Mouse (Mus musculus): ENCODE measurements at regions not wholly inside any gene's neighbourhood (a gene's known extent, or its start where the extent isn't known, plus 50 kb on each side); places are given as distances from the start of the nearest gene placed in this dataset.

DNA sequence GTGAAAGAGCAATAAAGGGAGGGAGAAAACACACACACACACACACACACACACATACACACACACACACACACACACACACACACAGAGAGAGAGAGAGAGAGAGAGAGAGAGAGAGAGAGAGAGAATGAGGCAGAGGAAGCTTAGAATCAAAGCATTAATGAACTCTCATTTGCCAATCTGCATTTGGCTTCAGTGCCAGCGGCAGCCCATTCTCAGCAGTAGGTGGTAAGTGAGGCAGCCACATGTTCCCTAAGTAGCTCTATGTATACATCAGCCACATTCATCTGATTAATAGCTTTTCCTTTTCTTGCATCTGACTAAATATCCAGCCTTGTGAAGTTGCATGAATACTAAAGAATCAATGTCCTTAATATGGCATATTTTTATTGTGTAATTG, 443.4 kb upstream of the Ubash3b start:
- no peak overlapping the region for H3K4me3 ChIP-seq (replicated peaks)
- H3K36me3 ChIP-seq: no peaks in the 10 kb centered on the region
- peaks cover 9% of the 10 kb centered on the region for H3K4me1 ChIP-seq (replicated peaks)
- no peak overlapping the region for H3K27ac ChIP-seq
- H3K27me3 ChIP-seq: no peaks in the 10 kb centered on the region
- ATAC-seq (ENCODE audit: insufficient number of reproducible peaks, insufficient read depth, low FRiP score, low TSS enrichment, low read depth): no peak
- no peak overlapping the region for H3K4me2 ChIP-seq
- H3K9ac ChIP-seq (replicated peaks): no peak overlapping the region
- H3K9me3 ChIP-seq: no peaks in the 10 kb centered on the region
- 58% methylated on average over 1 of the region's 1 CpGs for WGBS

- Histone ChIP-seq H3K27me3 (no peaks in the 10 kb centered on the region), H3K36me3 (peaks cover 8% of the 10 kb centered on the region; the same call in 1 of the 2 replicates), H3K4me3 (replicated peaks) (no peak overlapping the region), H3K4me2 (no peak overlapping the region), H3K9ac (replicated peaks) (no peak overlapping the region), H3K9me3 (no peaks in the 10 kb centered on the region), H3K4me1 (replicated peaks) (peaks cover 32% of the 10 kb centered on the region), H3K27ac (no peak overlapping the region)
- ATAC-seq (ENCODE audit: insufficient number of reproducible peaks, insufficient read depth, low FRiP score, low TSS enrichment, low read depth): no peak
- WGBS: 67% methylated on average over 3 of the region's 3 CpGs
Measured at GRCm38 (mm10) chr9:41600778-41601177, 439.3 kb upstream of the Ubash3b start.

- H3K4me2 ChIP-seq: no peak overlapping the region
- peaks cover 8% of the 10 kb centered on the region; the same call in 1 of the 2 replicates for H3K36me3 ChIP-seq
- 0 out of 2 replicates have a peak overlapping the region, but pooled peaks have one; percentile 18 for H3K27ac ChIP-seq
- no peak overlapping the region for H3K9ac ChIP-seq (replicated peaks)
- no peak for ATAC-seq (ENCODE audit: insufficient number of reproducible peaks, insufficient read depth, low FRiP score, low TSS enrichment, low read depth)
- WGBS: 36% methylated on average over 1 of the region's 1 CpGs
- H3K27me3 ChIP-seq: no peaks in the 10 kb centered on the region
- H3K9me3 ChIP-seq: no peaks in the 10 kb centered on the region
- peaks cover 35% of the 10 kb centered on the region for H3K4me1 ChIP-seq (replicated peaks)
- H3K4me3 ChIP-seq (replicated peaks): no peak overlapping the region
Measured at GRCm38 (mm10) chr9:41599874-41600273, 438.4 kb upstream of the Ubash3b start.

GRCm38 (mm10) chr9:41595749-41596148, 434.3 kb upstream of the Ubash3b start:
- Histone ChIP-seq H3K36me3 (peaks cover 40% of the 10 kb centered on the region), H3K27me3 (no peaks in the 10 kb centered on the region), H3K27ac (no peak overlapping the region), H3K4me3 (replicated peaks) (no peak overlapping the region), H3K9me3 (no peaks in the 10 kb centered on the region), H3K4me2 (no peak overlapping the region), H3K4me1 (replicated peaks) (peaks cover 37% of the 10 kb centered on the region), H3K9ac (replicated peaks) (no peak overlapping the region)
- 68% methylated on average over 5 of the region's 5 CpGs for WGBS
- no peak for ATAC-seq (ENCODE audit: insufficient number of reproducible peaks, insufficient read depth, low FRiP score, low TSS enrichment, low read depth)

DNA sequence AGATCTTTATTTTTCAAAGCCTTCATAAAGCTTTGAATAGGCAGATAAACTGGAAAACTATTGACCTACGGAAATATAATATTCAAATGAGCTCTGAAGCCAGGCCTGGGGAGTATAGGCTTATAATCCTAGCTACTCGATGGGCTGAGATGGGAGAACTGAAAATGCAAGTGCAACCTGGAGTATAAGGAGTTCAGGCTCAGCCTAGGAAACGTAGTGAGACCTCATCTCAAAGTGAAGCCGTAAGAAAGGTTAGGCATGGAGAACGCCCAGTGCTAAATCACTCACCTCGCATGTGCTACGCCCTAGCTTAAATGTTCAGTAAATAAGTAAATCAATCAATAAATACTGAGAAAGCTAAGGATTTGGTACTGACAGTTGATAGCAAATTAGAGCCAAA, 432.5 kb upstream of the Ubash3b start:
- Histone ChIP-seq H3K4me2 (no peak overlapping the region), H3K9me3 (no peaks in the 10 kb centered on the region), H3K4me1 (replicated peaks) (peaks cover 24% of the 10 kb centered on the region), H3K4me3 (replicated peaks) (no peak overlapping the region), H3K27ac (no peak overlapping the region; the same call in 1 of the 2 replicates), H3K9ac (replicated peaks) (no peak overlapping the region), H3K36me3 (peaks cover 58% of the 10 kb centered on the region), H3K27me3 (no peaks in the 10 kb centered on the region)
- no peak for ATAC-seq (ENCODE audit: insufficient number of reproducible peaks, insufficient read depth, low FRiP score, low TSS enrichment, low read depth)
- WGBS: 83% methylated on average over 7 of the region's 7 CpGs

GRCm38 (mm10) chr9:41592900-41593690, 431.6 kb upstream of the Ubash3b start:
- Histone ChIP-seq H3K36me3 (peaks cover 57% of the 10 kb centered on the region), H3K4me1 (replicated peaks) (peaks cover 24% of the 10 kb centered on the region), H3K9me3 (no peaks in the 10 kb centered on the region), H3K4me2 (no peak overlapping the region), H3K4me3 (replicated peaks) (no peak overlapping the region), H3K27me3 (no peaks in the 10 kb centered on the region), H3K9ac (replicated peaks) (no peak overlapping the region), H3K27ac (0 out of 2 replicates have a peak overlapping the region, but pooled peaks have one; percentile 4)
- ATAC-seq (ENCODE audit: insufficient number of reproducible peaks, insufficient read depth, low FRiP score, low TSS enrichment, low read depth): no peak
- WGBS: 87% methylated on average over 4 of the region's 4 CpGs

GRCm38 (mm10) chr9:41592101-41592500, 430.6 kb upstream of the Ubash3b start:
- Histone ChIP-seq H3K9me3 (no peaks in the 10 kb centered on the region), H3K4me2 (no peak overlapping the region), H3K4me3 (replicated peaks) (no peak overlapping the region), H3K4me1 (replicated peaks) (peaks cover 24% of the 10 kb centered on the region), H3K27me3 (no peaks in the 10 kb centered on the region), H3K36me3 (peaks cover 65% of the 10 kb centered on the region), H3K9ac (replicated peaks) (no peak overlapping the region), H3K27ac (no peak overlapping the region)
- no peak for ATAC-seq (ENCODE audit: insufficient number of reproducible peaks, insufficient read depth, low FRiP score, low TSS enrichment, low read depth)
- WGBS: 93% methylated on average over 1 of the region's 1 CpGs

GRCm38 (mm10) chr9:41590164-41590563, 428.7 kb upstream of the Ubash3b start:
- Histone ChIP-seq H3K27me3 (no peaks in the 10 kb centered on the region), H3K9ac (replicated peaks) (no peak overlapping the region), H3K27ac (peak overlapping the region; percentile 45; the same call in 1 of the 2 replicates), H3K36me3 (peaks cover 81% of the 10 kb centered on the region), H3K4me3 (replicated peaks) (no peak overlapping the region), H3K4me2 (no peak overlapping the region), H3K4me1 (replicated peaks) (peaks cover 39% of the 10 kb centered on the region), H3K9me3 (no peaks in the 10 kb centered on the region)
- 94% methylated on average over 4 of the region's 4 CpGs for WGBS
- no peak for ATAC-seq (ENCODE audit: insufficient number of reproducible peaks, insufficient read depth, low FRiP score, low TSS enrichment, low read depth)

- peak overlapping the region; percentile 24; the same call in 1 of the 2 replicates for H3K27ac ChIP-seq
Measured at GRCm38 (mm10) chr9:41588466-41589425, 427.2 kb upstream of the Ubash3b start.

DNA sequence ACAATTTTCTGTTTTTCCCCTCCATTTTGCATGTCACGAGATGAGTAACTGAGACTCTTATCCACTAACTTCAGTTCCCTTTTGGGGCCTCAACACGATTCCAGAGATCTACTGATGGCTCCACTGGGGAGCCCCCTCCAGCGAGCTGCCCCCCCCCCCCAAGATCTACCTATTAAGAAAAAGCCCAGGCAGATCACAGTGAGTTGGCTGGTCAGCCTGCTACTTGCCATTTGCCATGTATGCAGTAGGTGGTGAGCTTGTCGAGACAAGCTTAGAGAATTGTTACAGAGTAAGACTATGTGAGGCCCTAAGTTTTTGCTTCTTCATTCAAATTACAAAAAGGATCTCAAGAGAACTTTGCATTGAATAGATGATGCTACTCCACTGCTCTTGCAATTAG, 426.3 kb upstream of the Ubash3b start:
- H3K9ac ChIP-seq (replicated peaks): 0 out of 2 replicates have a peak overlapping the region, but pooled peaks have one; percentile 35
- peak overlapping the region; percentile 42; the same call in 1 of the 2 replicates for H3K27ac ChIP-seq
- H3K4me2 ChIP-seq: peak overlapping the region; percentile 73
- no peak for ATAC-seq (ENCODE audit: insufficient number of reproducible peaks, insufficient read depth, low FRiP score, low TSS enrichment, low read depth)
- 59% methylated on average over 4 of the region's 4 CpGs for WGBS
- peaks cover 34% of the 10 kb centered on the region for H3K4me1 ChIP-seq (replicated peaks)
- no peaks in the 10 kb centered on the region for H3K9me3 ChIP-seq
- peaks cover 69% of the 10 kb centered on the region for H3K36me3 ChIP-seq
- H3K27me3 ChIP-seq: no peaks in the 10 kb centered on the region
- no peak overlapping the region for H3K4me3 ChIP-seq (replicated peaks)

More at GRCm38 (mm10) chr9:41588466-41589425, 427.2 kb upstream of the Ubash3b start:
- Histone ChIP-seq H3K36me3 (peaks cover 77% of the 10 kb centered on the region), H3K9ac (replicated peaks) (no peak overlapping the region), H3K27me3 (no peaks in the 10 kb centered on the region), H3K4me3 (replicated peaks) (no peak overlapping the region), H3K9me3 (no peaks in the 10 kb centered on the region), H3K4me1 (replicated peaks) (peaks cover 34% of the 10 kb centered on the region), H3K4me2 (no peak overlapping the region; the same call in 1 of the 2 replicates)
- ATAC-seq (ENCODE audit: insufficient number of reproducible peaks, insufficient read depth, low FRiP score, low TSS enrichment, low read depth): no peak
- 87% methylated on average over 9 of the region's 9 CpGs for WGBS
